ENCODE assay signal across 18 mouse cellular contexts in the genomic region with DNA sequence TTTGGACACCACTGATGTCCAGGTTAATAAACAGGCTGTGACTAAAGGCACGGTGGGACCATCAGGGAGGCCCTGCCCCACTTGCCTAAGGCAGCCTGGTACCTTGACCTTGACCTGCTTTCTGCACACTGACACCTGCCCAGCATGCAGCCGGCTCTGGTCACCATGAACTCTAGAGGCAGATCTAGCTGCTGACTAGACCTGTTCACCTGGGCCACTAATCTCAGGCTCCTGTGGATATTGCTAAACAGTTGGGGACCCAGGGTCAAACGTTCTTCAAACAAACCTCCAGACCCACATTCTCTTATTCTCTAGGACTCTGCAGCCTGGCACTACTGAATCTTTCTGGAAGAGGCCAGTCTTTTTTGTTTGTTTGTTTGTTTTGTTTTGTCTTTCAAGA. TPM values are rescaled to one million over a fixed set of nuclear protein-coding genes. Genes with fewer than 3 reads are reported as not detected.
A peak's percentile ranks its signal among the peaks of the same experiment; 100 is the strongest.
DNase-seq lines count a peak whose midpoint lies in the region; ATAC-seq and TF ChIP-seq lines count a peak whose summit lies in the region.
"Had no signal": no experiment of that assay in that cellular context is flagged by ENCODE, and none has a peak within 500 bp of the region (broad histone marks: within the 10 kb centered on the region; RNA-seq: fewer than 3 reads in every experiment).

No protein-coding gene starts in this region.

- H3K9ac ChIP-seq in midbrain, postnatal 0 days (replicated peaks; ENCODE audit: low read length, poor library complexity, severe bottlenecking): 0 out of 2 replicates have a peak overlapping the region, but pooled peaks have one; percentile 4
- H3K9ac ChIP-seq in midbrain, embryonic 15.5 days: no peak overlapping the region
- H3K9ac ChIP-seq in liver, postnatal 0 days (replicated peaks): no peak overlapping the region
- H3K9ac ChIP-seq: embryonic facial prominence, embryonic 12.5 days; forebrain, embryonic 15.5 days had no signal

- H3K4me3 ChIP-seq in layer of hippocampus, adult 2 months: peak overlapping the region; percentile 71; the same call in 1 of the 2 replicates
- no peak overlapping the region for H3K4me3 ChIP-seq in midbrain, postnatal 0 days (ENCODE audit: low read depth, low read length)
- H3K4me3 ChIP-seq in midbrain, embryonic 15.5 days: no peak overlapping the region
- H3K4me3 ChIP-seq in liver, postnatal 0 days (ENCODE audit: low read depth, low read length): no peak overlapping the region
- H3K4me3 ChIP-seq: embryonic facial prominence, embryonic 12.5 days; forebrain, embryonic 15.5 days; heart, embryonic 13.5 days had no signal

- no peak for DNase-seq in layer of hippocampus, adult 2 months (ENCODE audit: low spot score in 2 of 2)
- no peak for DNase-seq in layer of hippocampus, adult 18-20 months (ENCODE audit: low spot score in 2 of 2)
- no peak for DNase-seq in midbrain, postnatal 0 days (ENCODE audit: low spot score)
- no peak for DNase-seq in liver, postnatal 0 days
- DNase-seq in ovary, postnatal 36 days (ENCODE audit: low spot score): no peak
- DNase-seq: adrenal gland, postnatal 10 days; cerebellum, adult 11-12 months; cerebellum, adult 9-10 months; gastrocnemius, postnatal 10 days; heart, postnatal 36 days had no signal

- H3K9me3 ChIP-seq in midbrain, postnatal 0 days (ENCODE audit: low read length): no peaks in the 10 kb centered on the region
- H3K9me3 ChIP-seq in midbrain, embryonic 15.5 days: no peaks in the 10 kb centered on the region
- no peaks in the 10 kb centered on the region for H3K9me3 ChIP-seq in liver, postnatal 0 days (ENCODE audit: low read length)
- H3K9me3 ChIP-seq: embryonic facial prominence, embryonic 12.5 days; forebrain, embryonic 15.5 days; heart, embryonic 13.5 days had no signal

- no peak for TF ChIP-seq EP300 in liver, postnatal 0 days (IDR thresholded peaks at IDR 0.05; ENCODE audit: low read depth)

- H3K27me3 ChIP-seq in midbrain, postnatal 0 days (ENCODE audit: insufficient read depth, low read length): no peaks in the 10 kb centered on the region
- no peaks in the 10 kb centered on the region for H3K27me3 ChIP-seq in midbrain, embryonic 15.5 days (replicated peaks)
- no peaks in the 10 kb centered on the region for H3K27me3 ChIP-seq in liver, postnatal 0 days (ENCODE audit: insufficient read depth, low read length)
- H3K27me3 ChIP-seq: embryonic facial prominence, embryonic 12.5 days; forebrain, embryonic 15.5 days; heart, embryonic 13.5 days had no signal

- peak overlapping the region; percentile 98 for H3K27ac ChIP-seq in layer of hippocampus, adult 2 months
- no peak overlapping the region for H3K27ac ChIP-seq in midbrain, postnatal 0 days (ENCODE audit: low read depth, low read length)
- no peak overlapping the region for H3K27ac ChIP-seq in midbrain, embryonic 15.5 days
- H3K27ac ChIP-seq in liver, postnatal 0 days (ENCODE audit: low read depth): 0 out of 2 replicates have a peak overlapping the region, but pooled peaks have one; percentile 41
- H3K27ac ChIP-seq: embryonic facial prominence, embryonic 12.5 days; forebrain, embryonic 15.5 days; heart, embryonic 13.5 days had no signal

- no peak for ATAC-seq in midbrain, postnatal 0 days (ENCODE audit: low FRiP score)
- ATAC-seq in midbrain, embryonic 15.5 days (replicated peaks): no peak
- ATAC-seq in liver, postnatal 0 days: peak; percentile 42
- ATAC-seq in frontal cortex, adult (ENCODE audit: low TSS enrichment): no peak
- no peak for ATAC-seq in megakaryocyte, adult 5-6 weeks (ENCODE audit: poor library complexity, severe bottlenecking)
- ATAC-seq: forebrain, embryonic 15.5 days had no signal

- peaks cover 17% of the 10 kb centered on the region for H3K4me1 ChIP-seq in midbrain, postnatal 0 days (ENCODE audit: insufficient read depth, low read length)
- H3K4me1 ChIP-seq in midbrain, embryonic 15.5 days: peaks cover 53% of the 10 kb centered on the region
- H3K4me1 ChIP-seq in liver, postnatal 0 days (ENCODE audit: insufficient read depth): peaks cover 30% of the 10 kb centered on the region

- TF ChIP-seq CTCF in layer of hippocampus, adult 2 months (conservative IDR thresholded peaks at IDR 0.05): no peak
- TF ChIP-seq CTCF in midbrain, postnatal 0 days (IDR thresholded peaks at IDR 0.05): no peak
- no peak for TF ChIP-seq CTCF in liver, postnatal 0 days (IDR thresholded peaks at IDR 0.05; ENCODE audit: low read depth)

- WGBS in midbrain, postnatal 0 days: 84% methylated on average over 3 of the region's 3 CpGs
- WGBS in midbrain, embryonic 15.5 days: 87% methylated on average over 3 of the region's 3 CpGs
- WGBS in liver, postnatal 0 days (ENCODE audit: insufficient replicate concordance): 53% methylated on average over 3 of the region's 3 CpGs

- H3K36me3 ChIP-seq in midbrain, postnatal 0 days (ENCODE audit: insufficient read depth, low read length): peaks cover 24% of the 10 kb centered on the region
- peaks cover under 1% of the 10 kb centered on the region; the same call in 1 of the 2 replicates for H3K36me3 ChIP-seq in midbrain, embryonic 15.5 days (replicated peaks)
- H3K36me3 ChIP-seq in liver, postnatal 0 days (replicated peaks; ENCODE audit: insufficient read depth, low read length): peaks cover 20% of the 10 kb centered on the region

- no peak overlapping the region for H3K4me2 ChIP-seq in midbrain, postnatal 0 days (ENCODE audit: low read depth, low read length, poor library complexity, severe bottlenecking)
- H3K4me2 ChIP-seq in midbrain, embryonic 15.5 days: no peak overlapping the region
- H3K4me2 ChIP-seq in liver, postnatal 0 days (ENCODE audit: low read depth, low read length): peak overlapping the region; percentile 96
- H3K4me2 ChIP-seq: embryonic facial prominence, embryonic 12.5 days; forebrain, embryonic 15.5 days; heart, embryonic 13.5 days had no signal

RNA-seq across cellular contexts. Expression of a gene that starts 2.6 kb away (rescaled TPM):
- 10 to 100 TPM; 94.6 to 98.4 TPM for total RNA-seq in layer of hippocampus, adult 2 months (2021)
- total RNA-seq in layer of hippocampus, adult 18-20 months (2021): 100 to 1,000 TPM in 1 of 2 experiments, 10 to 100 TPM in 1; 96.3 to 101 TPM
- total RNA-seq in midbrain, postnatal 0 days (2014; rRNA removed): 89.6 and 98.9 TPM in 2 replicates
- 68.7 and 69.3 TPM in 2 replicates for polyA plus RNA-seq in midbrain, postnatal 0 days (2015; fragmentation: Nextera tagmentation; extraction: Ambion mirVana)
- 72.8 and 74.1 TPM in 2 replicates for polyA plus RNA-seq in midbrain, embryonic 15.5 days (2015; fragmentation: Nextera tagmentation; extraction: Ambion mirVana)
- polyA plus RNA-seq in liver, postnatal 0 days (2015; fragmentation: Nextera tagmentation; extraction: Ambion mirVana): 29.3 and 30.5 TPM in 2 replicates
- total RNA-seq in megakaryocyte, adult 5-6 weeks (2015): 57.2 and 57.5 TPM in 2 replicates
- 52.8 and 71.8 TPM in 2 replicates for total RNA-seq in megakaryocyte, adult 5-6 weeks (2017)

RNA-seq across cellular contexts. Expression of a gene that starts 41.2 kb away (rescaled TPM):
- total RNA-seq in layer of hippocampus, adult 2 months (2021): 100 to 1,000 TPM; 200 to 202 TPM
- 100 to 1,000 TPM; 174 to 179 TPM for total RNA-seq in layer of hippocampus, adult 18-20 months (2021)
- 98.6 and 99.4 TPM in 2 replicates for total RNA-seq in midbrain, postnatal 0 days (2014; rRNA removed)
- 77.2 and 80.2 TPM in 2 replicates for polyA plus RNA-seq in midbrain, postnatal 0 days (2015; fragmentation: Nextera tagmentation; extraction: Ambion mirVana)
- 111 and 115 TPM in 2 replicates for polyA plus RNA-seq in midbrain, embryonic 15.5 days (2015; fragmentation: Nextera tagmentation; extraction: Ambion mirVana)
- polyA plus RNA-seq in liver, postnatal 0 days (2015; fragmentation: Nextera tagmentation; extraction: Ambion mirVana): 11.0 and 12.3 TPM in 2 replicates
- total RNA-seq in megakaryocyte, adult 5-6 weeks (2015): 128 and 133 TPM in 2 replicates
- total RNA-seq in megakaryocyte, adult 5-6 weeks (2017): 89.7 and 94.8 TPM in 2 replicates

RNA-seq across cellular contexts. Expression of a gene that starts 50.4 kb away (rescaled TPM):
- total RNA-seq in layer of hippocampus, adult 2 months (2021): 10 to 100 TPM; 13.8 to 15.4 TPM
- total RNA-seq in layer of hippocampus, adult 18-20 months (2021): 10 to 100 TPM; 14.3 to 23.1 TPM
- 41.3 and 47.9 TPM in 2 replicates for total RNA-seq in midbrain, postnatal 0 days (2014; rRNA removed)
- 21.9 and 23.2 TPM in 2 replicates for polyA plus RNA-seq in midbrain, postnatal 0 days (2015; fragmentation: Nextera tagmentation; extraction: Ambion mirVana)
- polyA plus RNA-seq in midbrain, embryonic 15.5 days (2015; fragmentation: Nextera tagmentation; extraction: Ambion mirVana): 20.8 and 21.2 TPM in 2 replicates
- polyA plus RNA-seq in liver, postnatal 0 days (2015; fragmentation: Nextera tagmentation; extraction: Ambion mirVana): not detected in 2 replicates
- total RNA-seq in megakaryocyte, adult 5-6 weeks (2015): 0.09 TPM in 1 of 2 replicates, not detected in the other
- total RNA-seq in megakaryocyte, adult 5-6 weeks (2017): 0.07 TPM in 1 of 2 replicates, not detected in the other
- total RNA-seq: MEL had no signal
- polyA plus RNA-seq: gonadal fat pad, adult 2 months had no signal

Comparison
In these comparisons a context has a peak if more than half of its experiments do, and no peak if none do; other contexts are left out.
1. H3K27ac ChIP-seq: peak in layer of hippocampus, adult 2 months (single experiment) and liver, postnatal 0 days (single experiment); none in midbrain, postnatal 0 days (single experiment) and midbrain, embryonic 15.5 days (single experiment).
2. RNA of a gene that starts 50.4 kb away (total RNA-seq): 41.3 to 47.9 TPM in midbrain, postnatal 0 days, 14.3 to 23.1 TPM in layer of hippocampus, adult 18-20 months and 13.8 to 15.4 TPM in layer of hippocampus, adult 2 months; 0.07 to 0.09 TPM in megakaryocyte, adult 5-6 weeks; every median in the first group is over 10 times any median in the second.